Mouse (Mus musculus) C2C12 (cell line): ENCODE data around the gene Zbtb21.

Source experiments
- CEBPB ChIP-seq: IDR thresholded peaks from one replicate; pipeline ENCODE4 v1.6.1; 2011; ENCODE audit warnings: low read depth, mild to moderate bottlenecking, control low read depth, moderate library complexity
- CTCF ChIP-seq: IDR thresholded peaks from one replicate; pipeline ENCODE4 v1.5.1; 2011; ENCODE audit not compliant: control insufficient read depth, insufficient read depth, insufficient read length
- FOSL1 ChIP-seq: IDR thresholded peaks from one replicate; pipeline ENCODE4 v1.8.0; 2011; ENCODE audit warnings: mild to moderate bottlenecking, low read length; ENCODE audit not compliant: poor library complexity, insufficient read depth, severe bottlenecking
- MAX ChIP-seq: IDR thresholded peaks from one replicate; pipeline ENCODE4 v1.6.1; 2011; ENCODE audit warnings: mild to moderate bottlenecking, control low read depth
- MYOD1 ChIP-seq: IDR thresholded peaks from one replicate; pipeline ENCODE4 v1.6.1; 2011; ENCODE audit warnings: low read depth; ENCODE audit not compliant: control insufficient read depth, insufficient read length
- MYOG ChIP-seq: IDR thresholded peaks from one replicate; pipeline ENCODE4 v1.6.1; 2011; ENCODE audit not compliant: control insufficient read depth, insufficient read length; ENCODE audit errors: extremely low read depth
- USF1 ChIP-seq: IDR thresholded peaks from one replicate; pipeline ENCODE4 v1.6.1; 2011; ENCODE audit warnings: low read depth, mild to moderate bottlenecking, control low read depth, moderate library complexity

GRCm38 (mm10) chr16:97941844-97942243 lies 20.6 kb downstream of the Zbtb21 start:
- TF ChIP-seq CTCF (no peak), FOSL1 (no peak), MAX (no peak), USF1 (no peak), MYOG (no peak), MYOD1 (no peak), CEBPB (no peak)
